Mouse (Mus musculus): ENCODE measurements around the gene Cfi.

GRCm38 (mm10) chr3:129836965-129837364 lies 1.3 kb downstream of the Cfi start:
- TF ChIP-seq CTCF (IDR thresholded peaks at IDR 0.05; ENCODE audit: borderline replicate concordance, insufficient read depth, low read length), result no peak
- no peak for TF ChIP-seq POLR2A (IDR thresholded peaks at IDR 0.05; ENCODE audit: low read depth, low read length)
